Mouse (Mus musculus) T-helper 17 cell (primary cell): ENCODE measurements at regions not wholly inside any gene's neighbourhood (a gene's known extent, or its start where the extent isn't known, plus 50 kb on each side); places are given as distances from the start of the nearest gene placed in this dataset.

Source experiments
- in situ Hi-C, 2 experiments: fragments of 300-600 bp; cut with MboI, MseI; formaldehyde crosslinking; loops; 1 replicate in 1 of 2; 2 replicates in 1 of 2; pipeline ENCODE4 v1.15.1; 2025; ENCODE audit warnings: high pct_unique_total_duplicates in 2 of 2

DNA sequence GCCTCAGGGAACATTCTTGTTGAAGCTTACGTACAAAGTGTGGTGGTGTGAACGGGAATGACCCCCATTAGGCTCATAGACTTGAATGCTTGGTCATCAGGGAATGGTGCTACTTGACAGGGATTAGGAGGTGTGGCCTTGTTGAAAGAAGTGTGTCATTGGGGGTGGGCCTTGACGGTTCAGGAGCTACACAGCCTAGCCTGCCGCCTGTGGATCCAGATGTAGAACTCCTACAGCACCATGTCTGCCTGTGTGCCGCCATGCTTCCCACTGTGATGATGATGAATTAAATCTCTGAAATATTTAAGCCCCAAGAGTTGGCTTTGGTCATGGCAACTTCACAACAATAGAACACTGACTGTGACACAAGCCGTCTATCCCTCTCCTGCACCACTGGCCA, 163.6 kb downstream of the Ankrd50 start:
- in situ Hi-C loops: no loop called here

DNA sequence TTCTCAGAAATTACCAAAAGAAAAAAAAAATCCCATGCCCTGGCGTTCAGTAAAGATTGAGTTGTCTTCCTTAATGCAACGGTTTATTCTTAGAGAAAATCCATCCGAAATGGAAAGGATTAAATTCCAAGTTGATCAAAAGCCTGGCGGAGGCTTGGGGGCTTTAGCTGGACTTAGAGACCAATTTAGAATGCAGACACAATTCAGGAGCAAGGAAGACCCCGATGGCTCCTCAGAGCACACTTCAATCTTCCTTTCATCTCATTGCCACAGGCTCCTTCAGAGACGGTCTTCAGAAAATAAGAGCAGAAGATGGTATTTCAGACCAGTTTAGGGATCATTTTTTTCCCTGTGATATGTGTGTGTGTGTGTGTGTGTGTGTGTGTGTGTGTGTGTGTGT, 171.8 kb downstream of the Ankrd50 start:
- in situ Hi-C loops: loop anchor here in 1 of 2 experiments (10.0 kb wide), 1 partner anchor 1802 kb away; no protein-coding TSS in a partner anchor

DNA sequence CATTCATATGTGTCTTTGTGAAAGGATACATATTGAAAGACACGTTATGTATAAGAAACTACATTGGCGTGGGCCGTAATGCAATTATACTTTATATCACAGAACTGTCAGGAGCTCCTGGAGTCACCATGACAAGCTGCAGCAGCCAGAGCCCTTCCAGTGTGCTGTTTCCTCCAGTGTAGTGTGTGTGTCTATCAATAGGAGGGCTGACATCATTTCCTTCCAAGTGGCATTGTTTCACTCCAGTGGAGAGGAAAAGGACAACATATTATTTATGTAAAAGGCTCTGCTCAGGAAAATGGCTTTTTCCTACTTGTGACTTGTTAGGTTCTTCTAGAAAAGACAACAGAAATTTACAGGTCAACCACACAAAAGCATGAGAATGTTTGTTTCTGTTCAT, 172.5 kb downstream of the Ankrd50 start:
- in situ Hi-C loops: loop anchor here in 1 of 2 experiments (10.0 kb wide), 1 partner anchor 1803 kb away; no protein-coding TSS in a partner anchor

DNA sequence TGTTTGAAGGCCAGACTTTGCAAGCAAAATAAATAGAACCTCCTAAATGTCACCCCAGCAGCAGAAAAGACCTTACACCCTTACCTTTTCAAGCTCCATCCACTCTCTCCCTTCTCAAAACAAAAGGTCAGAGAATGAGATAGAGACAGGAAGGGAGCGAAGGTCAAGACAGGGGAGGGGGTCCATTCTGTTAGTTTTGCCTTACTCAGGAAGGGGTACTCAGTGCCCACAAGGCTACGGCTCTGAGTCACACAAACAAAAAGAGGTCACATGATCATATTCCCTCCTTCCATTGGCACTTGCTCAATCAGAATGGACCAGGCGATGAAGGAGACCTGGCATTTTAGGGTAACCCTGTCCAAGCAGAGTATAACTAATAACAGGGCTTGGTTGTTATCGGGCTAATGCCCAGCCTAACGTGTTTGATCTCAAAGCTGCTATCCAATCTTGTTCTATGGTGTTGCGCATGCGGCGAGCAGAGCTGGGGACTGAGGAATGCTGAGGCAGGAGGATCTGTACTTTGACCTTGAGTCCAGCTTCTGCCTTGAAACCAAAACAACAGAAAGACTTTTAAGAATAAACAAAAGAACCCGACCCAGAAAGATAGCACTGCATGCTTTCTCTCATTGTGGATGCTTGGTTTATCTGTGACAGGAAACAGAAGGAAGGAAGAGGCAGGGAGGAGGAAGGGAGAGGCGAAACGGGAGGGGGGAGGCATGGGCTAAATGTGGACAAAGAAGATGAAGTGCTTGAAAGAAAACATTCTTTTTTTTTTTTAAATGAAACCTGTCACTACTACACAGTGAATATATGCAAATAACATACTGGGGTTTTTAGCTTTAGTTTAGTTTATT, 184.5 kb downstream of the Ankrd50 start:
- in situ Hi-C loops: no loop called here

DNA sequence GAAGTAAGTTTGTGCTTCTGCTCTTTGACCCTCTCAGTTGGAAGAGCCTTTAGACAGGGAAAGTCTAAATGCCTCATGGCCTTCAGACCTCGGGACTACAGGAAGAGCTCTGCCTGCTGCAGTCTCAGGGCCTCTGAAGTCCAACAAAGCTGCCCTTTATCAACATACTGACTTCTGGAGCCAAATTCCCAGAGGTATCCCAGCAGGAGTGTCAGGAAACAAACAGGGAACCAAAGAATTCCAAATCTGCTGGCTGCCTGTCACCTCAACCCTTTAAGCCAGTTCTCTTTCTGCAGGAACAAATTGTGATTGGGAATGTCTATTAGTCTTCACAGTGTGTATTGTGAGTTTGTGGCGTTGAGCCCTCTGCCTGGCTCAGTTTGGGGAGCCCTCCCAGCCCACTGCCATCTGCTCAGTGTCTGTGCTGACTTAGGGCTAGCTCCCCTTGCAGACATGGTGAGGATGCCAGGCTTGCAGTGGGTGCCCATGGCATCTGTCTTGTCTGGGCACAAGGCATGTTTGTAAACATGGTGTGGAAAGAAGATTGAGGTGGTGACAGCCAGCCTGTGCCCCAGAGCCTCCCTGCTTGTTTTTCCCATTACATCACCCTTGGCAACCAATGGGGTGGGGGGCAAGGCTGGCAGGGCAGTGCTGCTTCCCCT, 185.3 kb downstream of the Ankrd50 start:
- in situ Hi-C loops: no loop called here

DNA sequence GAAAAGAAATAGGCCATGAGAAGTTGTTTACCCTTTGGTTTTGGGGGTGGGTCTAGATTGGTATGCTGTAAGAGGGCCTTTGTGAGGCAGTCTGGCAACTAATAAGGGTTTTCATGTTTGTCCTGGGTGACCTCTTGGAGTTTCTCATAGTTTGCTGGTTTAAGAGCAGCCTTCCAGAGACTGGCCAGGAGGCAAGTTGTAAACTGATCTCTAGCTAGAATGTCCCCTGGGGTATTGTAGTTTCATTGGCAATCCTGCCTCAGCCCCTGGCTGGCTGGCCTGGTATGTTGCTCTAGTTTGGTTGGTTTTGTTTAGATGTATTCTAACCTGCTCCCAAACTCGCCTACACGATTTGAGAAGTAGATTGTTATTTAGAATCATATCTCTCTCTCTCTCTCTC, 187.1 kb downstream of the Ankrd50 start:
- in situ Hi-C loops: no loop called here

DNA sequence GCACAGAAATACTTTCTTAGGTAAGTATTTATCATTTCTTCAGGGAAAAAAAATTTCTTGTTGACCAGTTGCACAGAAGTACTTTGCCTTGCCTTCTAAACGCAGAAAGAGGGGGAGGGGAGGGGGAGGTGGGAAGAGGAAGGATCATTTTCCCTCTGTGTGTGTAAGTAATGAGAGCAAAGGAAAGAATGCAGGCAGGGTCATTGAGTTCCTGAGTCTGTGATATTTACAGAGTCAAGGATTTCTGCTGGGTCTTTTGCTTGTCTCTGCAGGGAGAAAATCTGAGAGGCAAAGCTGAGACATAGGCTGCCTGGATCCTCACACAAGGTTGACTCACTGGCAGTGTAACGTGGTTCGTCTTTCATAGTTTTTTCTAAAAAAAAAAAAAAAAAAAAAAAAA, 195.6 kb downstream of the Ankrd50 start:
- in situ Hi-C loops: no loop called here

DNA sequence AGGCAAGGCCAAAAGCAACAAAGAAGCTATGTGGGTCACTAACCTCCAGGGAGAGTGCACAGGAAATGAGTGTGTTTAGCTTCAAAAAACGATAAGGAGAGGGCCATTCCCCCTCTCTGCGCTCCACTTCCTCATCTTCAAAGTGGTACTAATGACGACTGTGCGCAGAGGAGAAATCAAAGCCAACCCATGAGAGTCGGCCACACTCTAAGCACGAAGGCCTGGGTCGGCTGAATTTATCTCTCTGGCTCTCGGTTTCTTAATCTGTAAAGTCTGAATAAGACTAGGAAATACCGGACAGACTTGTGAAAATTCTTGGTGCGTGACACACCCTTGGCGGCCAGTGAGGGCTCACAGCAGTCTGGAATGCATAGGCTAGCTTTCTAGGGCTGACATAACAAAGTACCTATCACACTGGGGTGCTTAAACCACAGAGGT, 200.9 kb downstream of the Ankrd50 start:
- in situ Hi-C loops: no loop called here

DNA sequence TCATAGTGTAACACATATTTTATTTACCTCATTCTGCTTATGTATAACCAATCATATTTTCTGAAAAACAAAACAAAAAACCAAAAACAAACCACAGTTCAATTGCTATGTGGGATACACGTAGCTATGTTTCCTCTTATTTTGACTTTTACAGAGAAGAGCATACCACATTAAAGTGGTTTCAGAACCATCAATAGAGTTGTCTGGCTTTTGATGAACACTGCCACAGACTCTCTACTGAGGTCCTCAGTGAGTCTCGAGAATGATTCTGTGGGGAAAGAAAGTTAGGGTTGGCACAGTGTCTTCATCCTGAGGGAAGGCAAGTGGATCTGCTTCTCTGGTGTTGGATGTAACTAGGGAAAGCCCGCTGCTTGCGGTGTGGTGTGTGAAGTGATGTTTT, 201.8 kb downstream of the Ankrd50 start:
- in situ Hi-C loops: no loop called here

DNA sequence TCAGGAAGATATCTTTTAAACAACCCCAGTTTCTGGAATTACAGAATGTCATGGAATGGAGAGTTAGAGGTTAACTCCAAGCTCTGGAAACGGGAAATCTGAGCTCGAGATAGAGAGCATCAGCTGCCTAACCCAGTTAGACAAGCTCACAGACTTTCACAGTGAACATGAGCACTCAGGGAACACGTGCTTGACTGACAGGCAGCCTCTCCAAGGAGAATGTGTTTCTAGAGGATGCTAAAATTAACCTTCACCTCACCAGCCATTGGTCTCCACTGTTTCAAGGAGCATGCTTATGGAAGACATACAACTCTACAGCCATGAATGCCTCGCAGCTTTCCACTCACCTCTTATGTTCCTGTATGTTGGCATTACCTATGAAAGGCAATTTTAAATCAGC, 203.0 kb downstream of the Ankrd50 start:
- in situ Hi-C loops: no loop called here

DNA sequence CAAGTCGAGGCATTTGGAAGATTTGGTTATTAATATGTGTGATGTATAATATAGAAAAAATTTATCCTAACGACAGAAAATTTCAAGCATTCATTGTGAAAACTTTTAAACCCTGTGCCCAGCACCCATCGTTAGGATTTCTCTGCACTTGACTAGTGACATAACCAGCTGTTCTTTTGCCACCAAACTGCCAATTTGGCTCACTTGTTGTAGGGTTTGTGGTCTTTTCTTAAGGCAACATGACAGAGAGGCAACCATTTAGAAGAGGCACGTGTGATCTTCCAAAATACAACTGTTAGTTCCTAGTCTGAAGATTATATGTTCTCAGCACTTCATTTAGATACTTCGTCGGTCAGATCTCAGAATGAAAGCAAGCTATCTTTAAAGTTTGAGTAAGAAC, 203.8 kb downstream of the Ankrd50 start:
- in situ Hi-C loops: no loop called here

DNA sequence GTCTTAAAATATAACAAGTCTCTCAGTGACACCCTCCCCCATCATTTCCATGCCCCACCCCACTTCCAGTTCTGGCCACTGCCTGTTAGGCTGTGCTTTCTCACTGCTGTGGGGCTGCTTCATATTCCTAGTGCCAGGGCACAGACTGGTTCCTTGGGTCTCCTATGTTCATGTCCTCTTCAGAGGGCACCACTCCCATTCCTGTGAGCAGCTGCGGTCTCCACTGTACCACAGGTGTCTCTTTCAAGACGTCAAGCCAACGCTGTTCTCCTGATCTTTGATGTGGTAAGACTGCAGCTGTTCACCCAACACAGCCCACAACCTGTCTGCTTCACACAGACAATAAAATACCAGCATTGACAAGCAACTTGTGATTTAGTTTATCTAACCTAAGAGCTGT, 204.5 kb downstream of the Ankrd50 start:
- in situ Hi-C loops: no loop called here

DNA sequence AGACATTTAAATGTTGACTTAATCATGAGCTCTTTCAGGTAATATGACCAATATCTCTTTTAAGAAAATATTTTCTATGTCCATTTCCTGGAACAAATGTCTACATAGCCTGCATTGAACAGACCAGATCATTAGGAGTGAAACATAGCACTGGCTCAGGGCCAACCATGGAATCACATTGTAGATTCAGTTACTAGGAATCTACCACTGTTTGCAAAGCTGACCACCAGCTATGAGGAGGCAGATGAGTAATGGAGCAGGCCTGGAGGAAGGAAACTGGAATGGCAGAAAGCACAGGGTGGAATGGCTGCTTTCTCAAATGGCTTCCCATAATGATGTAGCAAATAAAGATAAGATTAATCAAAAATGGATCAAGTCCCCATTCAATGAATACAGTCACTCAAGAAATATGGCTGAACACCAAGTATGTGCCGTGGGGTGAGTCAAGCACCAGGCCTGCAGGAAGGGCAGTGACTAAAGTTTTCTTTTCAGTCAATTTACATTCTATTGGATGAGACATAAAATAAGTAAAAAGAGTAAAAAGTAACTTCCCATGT, 207.6 kb downstream of the Ankrd50 start:
- in situ Hi-C loops: no loop called here

DNA sequence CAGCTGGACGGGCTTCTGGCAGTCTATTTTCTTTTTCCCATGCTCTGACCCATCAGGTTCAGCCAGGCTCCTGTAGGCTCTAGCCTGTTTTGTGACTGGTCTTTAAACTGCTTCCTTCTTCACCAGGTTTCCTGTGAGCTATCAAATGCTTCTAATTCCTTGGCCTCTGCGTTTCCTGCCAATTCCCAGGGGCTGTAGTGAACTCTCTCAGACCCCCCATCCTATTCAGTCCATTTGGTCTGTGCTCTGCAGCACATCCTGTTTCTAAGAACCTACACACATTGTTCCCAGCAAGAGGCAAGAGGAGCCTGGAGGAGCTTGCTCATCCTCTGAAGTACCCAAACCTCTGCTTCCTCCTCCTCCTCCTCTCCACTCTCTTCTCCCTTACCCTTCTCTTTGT, 209.3 kb downstream of the Ankrd50 start:
- in situ Hi-C loops: no loop called here

DNA sequence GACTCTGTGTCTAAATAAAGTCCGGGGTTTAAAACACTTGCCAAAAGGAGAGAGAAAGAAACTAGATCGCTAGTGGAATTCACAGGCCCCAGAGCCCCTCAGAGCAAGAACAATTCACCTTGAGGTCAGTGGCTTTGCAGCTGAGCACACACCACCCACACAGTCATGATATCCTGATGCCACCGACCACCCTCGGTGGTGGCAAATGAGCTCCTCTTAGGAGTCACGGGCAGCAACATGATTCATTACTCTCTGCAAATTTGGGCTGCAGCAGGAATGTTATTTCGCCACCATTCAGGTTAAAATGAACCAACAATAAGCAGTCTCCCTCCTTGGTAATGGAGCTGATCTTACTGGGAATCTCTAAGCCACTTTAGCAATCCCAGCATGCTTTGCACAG, 213.9 kb downstream of the Ankrd50 start:
- in situ Hi-C loops: no loop called here

DNA sequence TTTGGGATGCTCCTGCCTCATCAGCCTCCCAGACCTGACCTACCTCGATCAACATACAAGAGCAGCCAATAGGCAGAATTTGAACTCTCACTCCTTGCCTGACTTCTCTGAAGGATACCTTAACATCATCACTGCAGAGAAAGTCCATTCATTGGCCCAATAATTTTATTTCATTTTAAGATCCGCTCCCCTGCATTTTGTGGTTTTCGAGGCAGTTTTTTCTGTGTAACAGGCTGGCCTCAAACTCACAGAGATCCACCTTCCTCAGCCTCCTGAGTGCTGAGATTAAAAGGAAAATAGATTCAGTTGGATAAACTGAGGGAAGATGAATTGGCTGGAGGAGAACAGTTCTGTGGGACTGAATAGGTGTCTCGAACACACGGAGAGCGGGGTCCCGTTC, 216.4 kb downstream of the Ankrd50 start:
- in situ Hi-C loops: no loop called here

DNA sequence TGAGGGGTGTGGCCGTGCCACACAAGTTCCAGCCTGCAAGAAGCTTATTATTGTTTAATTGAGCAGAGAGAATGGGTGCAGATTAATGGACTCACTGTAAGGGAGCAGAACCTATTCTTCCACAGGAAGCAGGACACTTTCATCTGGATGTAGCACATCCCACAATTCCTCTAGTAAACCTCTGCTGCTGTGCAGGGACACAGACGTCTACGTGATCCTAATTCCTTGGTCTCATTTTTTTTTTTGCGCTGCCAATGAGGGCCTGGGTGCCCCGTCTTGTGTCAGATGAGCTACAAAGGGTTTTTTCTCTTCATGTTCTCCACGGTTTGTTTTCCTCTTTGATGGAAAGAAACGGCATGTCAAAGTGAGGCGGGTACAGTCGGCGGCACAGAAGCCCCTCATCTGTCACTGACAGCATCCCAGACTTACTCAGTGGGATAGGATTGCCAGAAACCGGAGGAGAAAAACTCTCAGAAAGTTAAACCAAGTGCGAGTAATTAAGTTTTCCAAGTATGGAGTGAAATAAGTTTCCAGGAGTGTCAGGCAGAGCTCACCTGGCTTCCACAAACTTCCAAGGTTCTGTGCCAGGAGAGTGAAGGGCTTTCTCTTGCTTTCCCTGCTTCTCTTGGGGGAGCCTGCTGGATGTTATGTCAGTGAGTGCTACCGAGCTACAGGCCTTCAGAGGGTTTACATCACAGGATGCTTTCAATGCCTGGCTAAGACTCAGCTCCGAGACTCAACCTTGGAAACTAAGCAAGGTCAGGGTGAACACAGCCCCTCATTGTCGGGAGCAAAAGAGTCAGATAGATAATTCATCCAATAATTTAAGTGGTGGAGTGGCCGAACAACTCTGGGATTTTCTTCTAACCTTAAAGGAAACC, 221.1 kb downstream of the Ankrd50 start:
- in situ Hi-C loops: no loop called here

DNA sequence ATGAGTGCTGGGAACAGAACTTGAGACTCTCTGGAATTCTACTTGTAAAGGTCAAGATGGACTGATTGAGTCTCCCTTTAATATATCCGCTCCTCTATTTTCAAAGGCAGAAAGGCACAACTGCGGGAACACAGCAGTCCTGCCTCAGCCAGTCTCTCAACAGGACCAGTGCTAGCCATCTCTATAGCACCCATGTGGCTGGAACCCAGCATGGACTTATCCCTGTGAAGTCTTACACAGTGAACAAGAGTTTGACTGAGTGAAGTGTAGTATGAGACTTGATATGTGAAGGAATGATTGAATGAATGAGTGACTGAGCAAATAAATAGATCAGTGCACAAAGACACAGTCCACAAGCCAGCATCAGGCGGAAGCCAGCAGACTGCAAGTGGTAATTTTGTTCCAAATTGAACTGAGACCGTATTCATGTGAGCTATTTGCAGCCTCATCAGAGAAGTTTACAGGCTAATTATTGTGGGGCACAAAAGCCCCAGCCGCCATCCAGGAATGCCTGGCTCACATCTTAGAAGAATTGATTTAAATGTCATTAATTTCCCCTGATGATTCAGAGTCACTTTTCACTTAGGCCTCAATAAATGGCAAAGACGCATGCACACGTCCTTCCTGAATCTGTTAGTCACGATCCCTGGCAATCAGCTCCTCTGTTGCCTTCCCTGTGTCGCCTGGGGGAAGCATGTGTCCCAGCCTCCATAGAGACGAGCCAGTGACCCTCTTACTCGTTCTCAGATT, 223.1 kb downstream of the Ankrd50 start:
- in situ Hi-C loops: no loop called here

DNA sequence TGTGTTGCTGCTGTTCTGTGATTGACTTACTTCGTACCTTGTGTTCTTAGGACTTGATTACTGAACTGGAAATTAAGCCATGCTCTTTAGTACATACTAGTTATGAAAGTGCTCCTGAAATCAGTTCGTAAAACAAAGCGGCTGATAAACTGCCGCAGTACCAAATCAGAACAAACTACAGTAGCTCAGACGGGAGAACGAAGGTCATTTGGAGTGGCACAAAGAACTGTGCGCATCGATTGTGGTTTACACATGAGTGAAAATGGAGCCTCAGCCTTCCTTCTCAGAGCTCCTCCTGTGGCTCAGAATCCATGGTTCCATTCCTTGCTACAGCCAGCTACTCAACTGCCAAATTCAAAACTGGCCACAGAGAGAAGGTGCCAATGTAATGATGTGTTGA, 225.4 kb downstream of the Ankrd50 start:
- in situ Hi-C loops: loop anchor here in 1 of 2 experiments (10.0 kb wide), 1 partner anchor 356 kb away; no protein-coding TSS in a partner anchor

DNA sequence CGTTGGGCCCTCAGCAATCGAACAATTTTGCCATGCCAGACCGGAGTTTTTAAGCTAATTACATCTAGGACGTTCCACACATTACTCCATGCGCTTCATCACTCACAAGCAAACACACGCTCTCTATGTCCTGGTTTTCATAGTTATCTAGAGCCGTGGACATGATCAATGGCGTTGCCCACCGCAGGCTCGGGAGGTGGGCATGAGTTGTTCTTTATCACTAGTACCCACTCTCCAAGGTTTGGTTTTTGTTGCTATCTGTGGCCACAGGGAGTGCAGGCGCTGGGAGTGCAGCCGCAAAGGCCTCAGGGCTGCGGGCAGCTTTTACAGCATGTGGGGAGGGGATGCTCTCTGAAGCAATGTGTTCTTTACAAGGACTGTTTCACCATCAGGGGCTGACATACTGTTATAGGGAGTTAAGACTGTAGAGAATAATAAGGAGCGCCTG, 226.8 kb downstream of the Ankrd50 start:
- in situ Hi-C loops: loop anchor here in 1 of 2 experiments (10.0 kb wide), 1 partner anchor 357 kb away; no protein-coding TSS in a partner anchor
